Mouse (Mus musculus) olfactory bulb, adult 2 months (tissue): Measurements from ENCODE around the gene Utrn. TPM values are rescaled to one million over a fixed set of nuclear protein-coding genes. Genes with fewer than 3 reads are reported as not detected.

ENCODE experiments used
- H3K27ac ChIP-seq: fragments of 200-500 bp; 2 replicates; pipeline ENCODE4 v1.5.1; 2012; ENCODE audit warnings: low read depth, low read length; ENCODE audit not compliant: insufficient read depth
- H3K4me1 ChIP-seq: fragments of 200-500 bp; 2 replicates; pipeline ENCODE4 v1.6.1; 2012; ENCODE audit warnings: low read length; ENCODE audit not compliant: control insufficient read depth, insufficient read depth
- H3K4me3 ChIP-seq: fragments of 200-500 bp; 2 replicates; pipeline ENCODE4 v1.5.1; 2012; ENCODE audit warnings: mild to moderate bottlenecking, low read depth, low read length, moderate library complexity; ENCODE audit not compliant: insufficient read depth
- CTCF ChIP-seq: fragments of 200-500 bp; IDR thresholded peaks from 2 replicates; pipeline ENCODE4 v1.5.1; 2012; ENCODE audit warnings: low read depth, mild to moderate bottlenecking, low read length, moderate library complexity; ENCODE audit not compliant: insufficient read depth
- POLR2A ChIP-seq: fragments of 200-500 bp; IDR thresholded peaks from 2 replicates; pipeline ENCODE4 v1.6.1; 2012; ENCODE audit warnings: mild to moderate bottlenecking, low read depth, low read length, moderate library complexity; ENCODE audit not compliant: insufficient read depth
- WGBS: fragments of 180-500 bp; shearing (Covaris S2); methylation state at CpG from one replicate; pipeline ENCODE4 v1.1.7; 2018; 5-methylcytosine and 5-hydroxymethylcytosine counted together
- polyA plus RNA-seq: library from polyadenylated mRNA; stranded (reverse); fragments of >200 nt; gene quantifications from 2 replicates; pipeline ENCODE4 v1.2.4, GENCODE M21; 2012; ENCODE audit warnings: low replicate concordance; ENCODE audit not compliant: missing spikeins, insufficient read depth, insufficient read length

Gene Utrn
- polyA plus RNA-seq, 1 experiment = 80.1 TPM

DNA sequence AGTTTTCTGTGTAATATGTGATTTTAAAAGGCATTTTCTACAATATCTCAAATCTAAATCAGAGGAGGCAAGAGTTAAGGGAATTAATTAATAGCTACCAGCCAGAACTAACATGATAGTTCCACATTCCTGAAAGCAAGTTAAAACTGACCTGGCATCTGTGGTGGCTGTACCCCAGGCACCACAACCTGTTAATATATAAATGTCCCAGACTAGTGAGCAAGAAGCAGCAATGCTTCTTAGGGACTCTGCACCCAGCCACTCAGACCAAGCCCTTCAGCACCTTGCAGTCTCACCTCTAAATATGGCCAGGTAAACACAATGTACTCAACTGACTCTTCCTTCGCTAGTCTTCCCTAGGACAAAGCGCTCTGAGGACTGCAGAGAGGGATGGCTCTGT is 147.1 kb downstream of the Utrn start:
- WGBS = 98% methylated on average over 2 of the region's 2 CpGs
- TF ChIP-seq CTCF (no peak), POLR2A (no peak)
- H3K27ac ChIP-seq = no peak overlapping the region
- peaks cover 11% of the 10 kb centered on the region for H3K4me1 ChIP-seq
- H3K4me3 ChIP-seq = no peak overlapping the region

DNA sequence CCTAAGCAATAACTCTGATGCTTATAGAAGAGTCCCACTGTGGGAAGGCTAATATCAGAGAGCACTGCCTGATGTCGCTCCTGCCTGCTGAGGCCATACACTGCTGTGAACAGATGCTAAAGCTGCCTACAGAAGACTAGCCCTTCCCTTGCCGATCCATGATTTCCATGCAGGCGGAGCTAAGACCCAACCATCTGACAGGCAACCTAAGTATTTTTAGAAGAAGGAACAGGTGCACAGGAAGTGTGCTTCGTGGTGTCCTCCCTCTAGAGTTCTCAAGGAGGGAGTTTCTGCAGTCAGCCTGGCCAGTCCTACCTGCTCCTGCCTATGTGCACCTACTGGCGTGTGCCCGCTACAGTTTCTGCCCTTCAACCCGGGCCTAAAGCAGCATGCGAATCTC is 150.8 kb downstream of the Utrn start:
- WGBS = 93% methylated on average over 8 of the region's 8 CpGs
- Histone ChIP-seq H3K27ac (no peak overlapping the region), H3K4me3 (no peak overlapping the region), H3K4me1 (no peaks in the 10 kb centered on the region)
- TF ChIP-seq POLR2A (no peak), CTCF (no peak)

DNA sequence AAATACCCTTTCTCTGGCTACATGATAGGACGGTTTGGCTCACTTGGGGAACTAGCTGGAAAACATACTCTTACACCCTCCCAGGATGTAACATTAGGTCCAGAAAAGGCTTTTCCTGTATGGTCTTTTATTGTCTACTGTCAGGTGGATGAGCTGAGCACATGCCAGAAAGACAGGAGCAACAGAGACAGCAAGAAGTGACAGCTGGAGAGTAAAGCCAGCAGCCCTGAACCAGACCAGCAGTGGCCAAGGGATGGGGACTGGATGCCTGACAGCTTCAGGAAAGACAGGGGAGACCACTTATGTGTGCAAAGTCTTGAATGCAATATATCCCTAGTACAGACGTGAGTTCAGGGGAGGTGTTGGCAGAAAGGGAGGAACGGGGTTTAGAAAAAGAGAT is 151.8 kb downstream of the Utrn start:
- no peaks in the 10 kb centered on the region for H3K4me1 ChIP-seq
- no peak overlapping the region for H3K27ac ChIP-seq
- H3K4me3 ChIP-seq = no peak overlapping the region
- 95% methylated on average over 3 of the region's 3 CpGs for WGBS
- TF ChIP-seq POLR2A (no peak), CTCF (no peak)

DNA sequence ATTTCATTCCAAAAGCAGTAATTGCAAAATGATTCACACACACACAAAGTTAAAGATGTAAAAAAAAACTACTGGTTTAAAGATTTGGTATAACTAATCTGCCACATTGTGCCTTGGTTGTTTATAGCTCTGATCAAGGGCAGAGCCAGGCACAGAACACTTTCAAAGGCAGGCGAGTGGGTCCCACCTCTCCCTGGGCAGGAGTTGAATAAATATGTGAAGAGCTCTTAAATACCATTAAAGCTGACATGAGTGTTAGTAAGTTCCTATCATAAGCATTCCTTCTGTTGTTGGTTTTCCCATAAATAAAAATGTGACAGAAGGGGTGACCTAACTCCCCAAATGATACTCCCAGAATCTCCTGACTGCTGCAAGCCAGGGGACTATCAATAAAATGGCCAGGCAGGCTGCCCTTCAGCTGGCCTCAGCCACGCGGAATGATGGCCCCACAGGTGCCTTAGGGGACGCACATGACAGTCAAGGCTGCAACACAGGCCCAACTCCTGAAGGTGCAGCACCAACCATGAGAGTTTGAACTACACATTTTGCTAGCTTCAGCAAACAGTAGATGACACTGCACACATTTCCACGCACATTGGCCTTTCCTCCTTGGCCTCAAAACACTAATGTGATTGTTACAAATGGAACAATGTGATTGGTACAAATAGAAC is 152.4 kb downstream of the Utrn start:
- TF ChIP-seq CTCF = no peak
- no peak for TF ChIP-seq POLR2A
- WGBS = 89% methylated on average over 5 of the region's 5 CpGs

DNA sequence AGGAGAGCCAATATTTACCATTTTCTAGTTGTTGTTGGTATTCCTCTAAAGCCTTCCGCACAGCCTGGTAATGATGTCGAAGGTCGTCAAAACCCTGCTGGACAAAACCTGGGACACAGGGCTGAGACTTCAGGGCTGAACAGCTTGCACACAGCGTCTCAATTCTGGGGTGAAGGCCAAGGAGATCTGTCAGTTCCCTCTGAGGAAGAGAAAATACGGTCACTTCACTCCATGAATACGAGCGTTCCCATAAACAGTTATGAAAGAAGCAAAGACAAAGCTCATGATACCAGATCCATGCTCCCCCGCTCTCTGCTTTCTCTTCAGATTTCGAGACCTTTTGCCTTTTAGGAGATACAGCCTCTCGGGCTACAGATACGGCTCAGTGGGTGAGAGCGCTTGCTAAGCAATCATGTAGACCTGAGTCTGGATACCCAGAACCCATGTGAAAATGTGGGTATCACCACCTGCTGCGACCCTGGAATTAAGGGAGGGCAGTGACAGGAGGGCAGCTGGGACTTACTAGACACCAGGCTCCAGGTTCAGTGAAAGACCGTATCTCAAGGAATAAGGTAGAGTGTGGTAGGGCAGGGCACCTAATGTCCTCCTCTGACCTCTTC is 155.8 kb downstream of the Utrn start:
- Histone ChIP-seq H3K4me3 (no peak overlapping the region), H3K4me1 (no peaks in the 10 kb centered on the region), H3K27ac (no peak overlapping the region)
- TF ChIP-seq CTCF (no peak), POLR2A (no peak)
- WGBS = 93% methylated on average over 14 of the region's 14 CpGs

More for the DNA sequence above, 152.4 kb downstream of the Utrn start:
- H3K4me3 ChIP-seq = no peak overlapping the region
- no peaks in the 10 kb centered on the region for H3K4me1 ChIP-seq
- H3K27ac ChIP-seq = no peak overlapping the region

DNA sequence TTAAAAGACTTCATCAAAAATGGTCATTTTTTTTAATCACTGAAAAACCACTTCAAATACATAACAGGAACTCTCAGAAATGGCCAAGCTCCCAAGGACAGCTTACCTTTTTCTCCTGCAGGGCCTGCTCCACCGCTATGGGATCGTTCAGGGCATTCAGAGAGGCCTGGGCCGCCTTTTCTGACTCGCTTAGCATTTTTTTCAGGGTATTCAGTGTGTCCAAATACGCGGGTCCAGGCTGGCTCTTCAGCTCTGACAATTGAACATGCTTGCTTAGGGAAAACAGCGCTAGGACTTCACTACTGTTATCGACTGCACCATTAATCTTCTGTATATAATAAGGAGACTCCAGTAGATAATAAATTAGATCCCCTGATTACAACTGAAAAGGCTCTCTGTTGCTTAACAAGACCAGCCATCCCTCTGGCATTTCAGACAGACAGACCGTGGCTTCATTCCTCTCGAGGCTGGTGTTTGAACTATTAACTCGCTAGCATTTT is 157.8 kb downstream of the Utrn start:
- TF ChIP-seq POLR2A (no peak), CTCF (no peak)
- Histone ChIP-seq H3K4me3 (no peak overlapping the region), H3K4me1 (no peaks in the 10 kb centered on the region), H3K27ac (no peak overlapping the region)
- WGBS = 69% methylated on average over 11 of the region's 11 CpGs

DNA sequence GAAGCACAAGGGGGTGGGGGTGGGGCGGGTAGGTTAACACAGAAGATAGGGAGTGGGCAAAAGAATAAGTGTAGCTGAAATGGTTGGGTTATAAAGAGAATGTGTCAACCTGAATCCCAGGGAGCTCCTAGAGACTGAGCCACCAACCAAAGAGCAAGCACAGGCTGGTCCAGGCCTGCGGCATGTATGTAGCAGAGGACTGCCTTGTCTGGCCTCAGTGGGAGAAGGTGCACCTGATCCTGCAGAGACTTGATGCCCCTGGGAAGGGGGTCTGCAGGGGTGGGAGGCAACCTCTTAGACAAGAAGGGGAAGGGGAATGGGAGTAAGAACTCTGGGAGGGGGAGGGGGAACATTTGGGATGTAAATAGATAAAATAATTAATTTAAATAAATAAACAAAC is 162.6 kb downstream of the Utrn start:
- H3K4me3 ChIP-seq = no peak overlapping the region
- no peak overlapping the region for H3K27ac ChIP-seq
- WGBS = 94% methylated on average over 2 of the region's 2 CpGs
- no peak for TF ChIP-seq POLR2A
- no peak for TF ChIP-seq CTCF
- no peaks in the 10 kb centered on the region for H3K4me1 ChIP-seq

DNA sequence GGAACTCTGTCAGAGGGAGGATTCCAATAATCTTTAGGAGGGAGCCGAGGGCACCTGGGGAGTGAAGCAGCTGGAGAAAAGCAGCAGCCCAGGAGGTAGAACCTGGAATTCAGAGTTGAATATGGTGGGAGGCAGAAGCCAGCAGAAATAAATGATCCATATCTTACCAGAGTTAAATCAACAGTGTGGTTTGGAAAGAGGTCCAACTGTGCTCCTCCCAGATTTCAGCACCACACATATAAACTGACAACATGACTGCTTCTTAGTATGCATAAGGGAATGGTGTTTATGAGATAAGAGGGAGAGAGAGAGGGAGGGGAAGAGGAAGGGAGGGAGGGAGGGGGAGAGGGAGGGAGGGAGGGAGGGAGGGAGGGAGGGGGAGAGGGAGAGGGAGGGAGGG is 163.2 kb downstream of the Utrn start:
- H3K4me1 ChIP-seq = no peaks in the 10 kb centered on the region
- H3K4me3 ChIP-seq = no peak overlapping the region
- no peak overlapping the region for H3K27ac ChIP-seq
- WGBS = 93% methylated on average over 1 of the region's 1 CpGs
- TF ChIP-seq POLR2A = no peak
- TF ChIP-seq CTCF = no peak

DNA sequence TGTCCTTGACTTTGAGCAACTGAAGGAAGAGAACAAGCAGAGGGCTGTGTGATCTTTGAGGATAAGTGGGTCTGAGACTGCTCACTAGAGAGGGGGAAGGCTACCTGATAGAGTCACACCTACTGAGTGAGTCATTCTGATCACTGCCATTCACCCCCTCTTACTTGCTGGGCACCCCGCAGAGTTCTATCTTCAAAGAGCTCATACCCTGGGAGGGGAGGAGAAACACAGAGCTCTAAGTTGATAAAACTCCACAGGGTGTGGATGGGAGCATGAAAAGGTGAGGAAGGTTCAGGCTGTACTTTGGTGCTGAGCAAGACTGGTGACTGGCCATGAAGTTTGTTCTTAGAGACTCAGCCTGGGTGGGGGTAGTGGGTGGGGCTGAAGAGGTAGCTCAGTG is 164.9 kb downstream of the Utrn start:
- Histone ChIP-seq H3K27ac (no peak overlapping the region), H3K4me3 (no peak overlapping the region), H3K4me1 (no peaks in the 10 kb centered on the region)
- WGBS = 75% methylated on average over 1 of the region's 1 CpGs
- TF ChIP-seq CTCF (no peak), POLR2A (no peak)
